Mouse (Mus musculus) intestine, embryonic 15.5 days (tissue): ENCODE results near the gene Mink1. TPM values are rescaled to one million over a fixed set of nuclear protein-coding genes. Genes with fewer than 3 reads are reported as not detected.

Experiments
- ATAC-seq: fragments of 200-750 bp; cut with Nextera tagmentation; 2 replicates; pipeline ENCODE4 v1.8.0; 2017; ENCODE audit warnings: moderate TSS enrichment, moderate library complexity
- H3K27ac ChIP-seq: fragments of 300-500 bp; sonication (generic); 2 replicates; pipeline ENCODE4 v1.5.1; 2015; ENCODE audit warnings: mild to moderate bottlenecking, inconsistent platforms
- H3K27me3 ChIP-seq: fragments of 300-500 bp; sonication (generic); replicated peaks from 2 replicates; pipeline ENCODE4 v1.6.1; 2015; ENCODE audit warnings: inconsistent platforms
- H3K36me3 ChIP-seq: fragments of 300-500 bp; sonication (generic); 2 replicates; pipeline ENCODE4 v1.6.1; 2015; ENCODE audit warnings: inconsistent platforms
- H3K4me1 ChIP-seq: fragments of 300-500 bp; sonication (generic); replicated peaks from 2 replicates; pipeline ENCODE4 v1.6.1; 2015; ENCODE audit warnings: inconsistent platforms
- H3K4me2 ChIP-seq: fragments of 300-500 bp; sonication (generic); replicated peaks from 2 replicates; pipeline ENCODE4 v1.6.1; 2015; ENCODE audit warnings: mild to moderate bottlenecking, inconsistent platforms
- H3K4me3 ChIP-seq: fragments of 300-500 bp; sonication (generic); replicated peaks from 2 replicates; pipeline ENCODE4 v1.5.1; 2015; ENCODE audit warnings: inconsistent platforms
- H3K9ac ChIP-seq: fragments of 300-500 bp; sonication (generic); 2 replicates; pipeline ENCODE4 v1.6.1; 2015; ENCODE audit warnings: inconsistent platforms
- H3K9me3 ChIP-seq: fragments of 300-500 bp; sonication (generic); 2 replicates; pipeline ENCODE4 v1.6.1; 2016; ENCODE audit warnings: inconsistent platforms
- WGBS: fragments of 180-500 bp; shearing (Covaris S2); methylation state at CpG from one replicate; pipeline ENCODE4 v1.1.7; 2015; 5-methylcytosine and 5-hydroxymethylcytosine counted together
- polyA plus RNA-seq: library from polyadenylated mRNA; unstranded; fragments of >200 nt; fragmentation: Nextera tagmentation; extraction: Ambion mirVana; gene quantifications from 2 replicates; pipeline ENCODE4 v1.2.1, GENCODE M21; 2015

The Mink1 gene
- polyA plus RNA-seq, 1 experiment from 2014 or later = 11.8 TPM

DNA sequence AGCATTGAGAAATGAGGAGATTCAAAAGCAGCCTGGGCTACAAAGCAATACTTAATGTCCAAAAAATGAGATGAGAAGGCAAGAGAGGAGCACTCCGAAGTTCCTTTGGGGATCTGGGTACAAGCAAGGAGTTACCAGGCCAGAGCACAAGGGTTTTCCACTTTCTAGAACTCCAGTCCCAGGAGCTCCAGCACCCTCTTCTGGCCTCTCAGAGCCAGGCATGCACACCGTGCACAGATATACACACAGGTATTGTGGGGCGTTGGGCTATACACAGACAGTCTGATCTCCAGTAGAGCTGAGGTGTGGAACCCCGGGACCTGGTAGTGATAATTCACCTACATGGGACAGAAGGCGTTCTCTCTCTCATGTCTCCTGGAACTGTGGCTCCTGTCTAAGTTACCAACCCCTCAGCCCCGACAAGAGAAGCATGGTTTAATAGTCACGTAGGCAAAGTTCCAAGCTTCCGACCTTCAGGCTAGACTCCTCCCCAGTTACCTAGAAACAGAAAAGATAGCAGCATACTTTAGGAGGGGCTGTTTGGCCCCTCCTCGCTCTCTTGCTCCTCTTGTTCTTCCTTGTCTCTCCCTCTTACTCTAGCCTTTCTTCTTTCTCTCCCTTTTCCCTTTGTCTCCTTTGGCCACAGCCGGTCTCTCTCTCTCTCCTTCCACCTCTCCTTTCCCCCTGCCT is 60.5 kb downstream of the Mink1 start:
- Histone ChIP-seq H3K9ac (no peak overlapping the region), H3K27me3 (no peaks in the 10 kb centered on the region), H3K9me3 (no peaks in the 10 kb centered on the region), H3K4me1 (peaks cover 6% of the 10 kb centered on the region; the same call in 1 of the 2 replicates), H3K4me3 (no peak overlapping the region), H3K4me2 (no peak overlapping the region; the same call in 1 of the 2 replicates), H3K36me3 (no peaks in the 10 kb centered on the region), H3K27ac (no peak overlapping the region)
- WGBS = 72% methylated on average over 10 of the region's 10 CpGs
- ATAC-seq = peak; percentile 51

DNA sequence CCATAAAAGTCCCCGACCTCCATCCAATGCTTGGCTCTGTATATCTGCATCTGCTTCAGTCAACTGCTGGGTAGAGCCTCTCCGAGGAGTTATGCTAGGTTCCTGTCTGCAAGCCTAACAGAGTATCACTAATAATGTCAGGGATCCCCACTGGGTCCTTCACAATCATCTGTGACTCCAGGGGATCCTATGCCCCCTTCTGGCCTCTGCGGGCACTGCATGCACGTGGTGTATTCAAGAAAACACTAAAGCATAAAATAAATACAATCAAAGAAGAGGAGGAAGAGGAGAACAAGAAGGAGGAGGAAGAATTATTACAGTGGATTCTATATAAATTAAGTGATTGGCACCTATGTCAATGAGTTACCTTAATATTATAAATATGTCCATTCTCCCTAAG is 62.8 kb downstream of the Mink1 start:
- 47% methylated on average over 4 of the region's 4 CpGs for whole genome bisulfite sequencing
- Histone ChIP-seq H3K9me3 (no peaks in the 10 kb centered on the region), H3K27me3 (no peaks in the 10 kb centered on the region), H3K27ac (no peak overlapping the region), H3K4me2 (no peak overlapping the region), H3K36me3 (no peaks in the 10 kb centered on the region), H3K4me1 (peaks cover 6% of the 10 kb centered on the region; the same call in 1 of the 2 replicates), H3K9ac (no peak overlapping the region), H3K4me3 (no peak overlapping the region)
- ATAC-seq = no peak

DNA sequence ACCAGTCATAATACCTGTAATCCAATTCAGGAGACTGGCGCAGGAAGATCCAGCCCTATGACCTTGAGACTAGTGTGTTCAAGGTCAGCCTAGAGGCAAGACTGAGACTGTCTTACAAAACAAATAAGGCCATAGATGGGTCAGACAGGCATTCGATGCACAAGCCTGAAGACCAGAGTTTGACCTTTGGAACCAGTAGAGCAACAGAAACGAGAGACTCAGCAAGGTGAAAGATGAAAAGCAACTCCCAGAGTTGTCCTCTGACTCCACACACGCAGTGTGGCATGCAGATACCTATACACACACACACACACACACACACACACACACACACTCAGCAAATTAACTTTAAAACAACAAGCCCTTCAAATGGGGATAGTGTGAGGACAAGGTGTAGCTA is 64.2 kb downstream of the Mink1 start:
- no peaks in the 10 kb centered on the region for H3K36me3 ChIP-seq
- H3K9ac ChIP-seq = no peak overlapping the region
- no peaks in the 10 kb centered on the region for H3K9me3 ChIP-seq
- ATAC-seq = no peak
- no peak overlapping the region for H3K4me2 ChIP-seq
- H3K27me3 ChIP-seq = no peaks in the 10 kb centered on the region
- H3K4me1 ChIP-seq = peaks cover 3% of the 10 kb centered on the region; the same call in 1 of the 2 replicates
- WGBS = 54% methylated on average over 4 of the region's 4 CpGs
- H3K4me3 ChIP-seq = no peak overlapping the region
- no peak overlapping the region for H3K27ac ChIP-seq

DNA sequence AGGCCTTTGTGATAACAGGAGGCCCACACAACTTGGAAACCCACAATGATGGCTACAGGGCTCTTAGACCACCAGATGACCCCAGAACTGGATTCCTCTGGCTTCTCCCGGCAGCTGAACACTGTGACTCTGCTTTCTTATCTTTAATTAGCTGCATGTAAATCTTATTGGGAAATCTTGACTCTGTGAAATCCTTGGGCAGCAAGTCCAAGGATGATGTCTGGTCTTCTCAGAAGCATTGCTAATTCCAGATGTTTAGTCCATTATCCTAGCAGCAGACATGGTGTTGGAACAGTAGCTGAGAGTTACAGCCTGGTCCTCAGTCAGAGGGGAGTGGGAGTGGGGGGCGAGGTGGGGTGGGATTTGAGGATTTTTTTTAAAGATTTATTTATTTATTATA is 65.8 kb downstream of the Mink1 start:
- Histone ChIP-seq H3K27me3 (no peaks in the 10 kb centered on the region), H3K9ac (no peak overlapping the region), H3K36me3 (no peaks in the 10 kb centered on the region), H3K4me3 (no peak overlapping the region), H3K9me3 (no peaks in the 10 kb centered on the region), H3K4me1 (no peaks in the 10 kb centered on the region), H3K4me2 (no peak overlapping the region), H3K27ac (no peak overlapping the region)
- WGBS = 60% methylated on average over 2 of the region's 2 CpGs
- no peak for ATAC-seq

DNA sequence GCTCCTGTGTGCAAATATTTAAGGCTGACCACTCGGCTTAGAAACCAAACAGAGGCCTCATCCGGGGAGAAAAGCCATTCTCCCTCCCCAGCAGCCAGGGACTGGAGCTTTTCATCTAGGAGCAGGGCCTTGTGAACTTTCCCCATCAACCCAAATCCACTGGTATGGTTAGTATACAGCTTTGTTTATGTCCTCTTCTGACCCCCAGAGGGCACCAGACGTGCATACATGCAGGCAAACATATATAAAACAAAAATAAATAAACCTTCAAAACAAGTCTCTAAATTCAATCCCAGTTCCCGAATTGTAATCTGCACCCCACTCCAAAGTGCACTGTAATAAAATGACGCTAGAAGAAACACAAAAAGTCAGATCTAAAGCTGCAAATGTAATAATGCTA is 66.9 kb downstream of the Mink1 start:
- no peak for ATAC-seq
- no peak overlapping the region for H3K9ac ChIP-seq
- no peaks in the 10 kb centered on the region for H3K36me3 ChIP-seq
- H3K4me1 ChIP-seq = no peaks in the 10 kb centered on the region
- H3K27ac ChIP-seq = no peak overlapping the region
- H3K4me2 ChIP-seq = no peak overlapping the region
- H3K27me3 ChIP-seq = no peaks in the 10 kb centered on the region
- 48% methylated on average over 5 of the region's 5 CpGs for WGBS
- H3K4me3 ChIP-seq = no peak overlapping the region
- H3K9me3 ChIP-seq = no peaks in the 10 kb centered on the region

DNA sequence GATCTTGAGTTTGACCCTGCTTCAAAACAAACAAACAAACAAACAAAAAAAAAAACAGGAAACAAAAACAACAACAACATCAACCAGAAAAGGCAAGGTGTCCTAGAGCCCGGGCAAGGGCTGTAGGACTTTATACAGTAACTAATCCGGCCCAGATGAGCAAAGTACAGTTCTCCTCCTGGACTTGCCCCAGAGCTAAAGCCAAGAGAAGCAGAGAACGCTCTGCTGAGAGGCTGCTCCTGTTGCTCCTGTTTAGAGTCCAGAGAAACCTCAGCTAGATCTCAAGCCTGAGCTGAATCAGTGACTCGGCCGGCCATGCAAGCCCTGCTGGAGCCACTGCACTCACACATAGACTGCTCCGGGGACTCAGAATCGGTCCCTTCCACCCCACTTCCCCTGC is 67.4 kb downstream of the Mink1 start:
- Histone ChIP-seq H3K27me3 (no peaks in the 10 kb centered on the region), H3K36me3 (no peaks in the 10 kb centered on the region)
- WGBS = 74% methylated on average over 7 of the region's 7 CpGs

DNA sequence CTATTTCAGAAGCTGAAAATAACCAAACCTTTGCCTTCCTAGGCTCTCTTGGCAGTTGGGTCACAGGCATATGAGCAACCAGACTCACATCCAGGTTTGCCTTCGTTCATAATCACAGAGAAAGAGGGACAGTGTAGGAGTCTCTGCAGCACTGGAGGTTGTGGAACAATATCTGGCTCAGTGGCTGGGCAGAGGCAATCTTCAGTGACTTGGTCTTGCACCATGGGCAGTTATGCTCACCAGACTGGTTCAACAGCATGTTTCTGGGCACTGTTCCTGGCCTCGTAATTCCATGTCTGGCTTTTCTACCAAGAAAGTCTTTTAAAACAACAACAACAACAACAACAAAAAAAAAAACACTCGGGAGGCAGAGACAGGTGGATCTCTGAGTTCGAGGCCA is 72.9 kb downstream of the Mink1 start:
- Histone ChIP-seq H3K4me3 (no peak overlapping the region), H3K36me3 (no peaks in the 10 kb centered on the region), H3K9ac (no peak overlapping the region), H3K4me2 (no peak overlapping the region), H3K27me3 (no peaks in the 10 kb centered on the region), H3K4me1 (no peaks in the 10 kb centered on the region), H3K9me3 (no peaks in the 10 kb centered on the region), H3K27ac (no peak overlapping the region)
- ATAC-seq = no peak
- 80% methylated on average over 4 of the region's 4 CpGs for WGBS

More for the DNA sequence above, 67.4 kb downstream of the Mink1 start:
- Histone ChIP-seq H3K4me3 (no peak overlapping the region), H3K4me1 (no peaks in the 10 kb centered on the region), H3K9me3 (no peaks in the 10 kb centered on the region), H3K4me2 (no peak overlapping the region), H3K27ac (no peak overlapping the region), H3K9ac (no peak overlapping the region)
- ATAC-seq = peak; percentile 47; the same call in 1 of the 2 replicates

DNA sequence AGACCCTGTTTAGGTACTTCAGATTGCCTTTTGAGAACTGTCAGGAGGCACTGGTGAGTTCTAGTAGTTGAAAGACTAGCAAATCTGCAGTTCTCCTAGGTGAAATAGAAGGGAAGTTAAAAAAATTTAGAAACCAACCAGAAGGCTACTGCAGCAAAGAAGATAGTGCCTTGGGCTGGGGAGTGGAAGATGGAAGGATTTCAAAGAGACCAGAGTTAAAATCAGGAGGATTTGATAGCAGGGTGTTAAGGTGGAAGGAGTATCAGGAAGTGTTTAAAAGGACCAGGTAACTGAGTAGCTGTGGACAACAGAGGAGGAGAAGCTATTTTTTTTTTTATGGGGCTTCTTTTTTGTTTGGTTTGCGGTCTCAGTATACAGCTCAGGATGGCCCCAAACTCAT is 75.1 kb downstream of the Mink1 start:
- Histone ChIP-seq H3K4me3 (no peak overlapping the region), H3K27me3 (no peaks in the 10 kb centered on the region), H3K9ac (no peak overlapping the region), H3K4me2 (no peak overlapping the region), H3K27ac (no peak overlapping the region), H3K4me1 (no peaks in the 10 kb centered on the region), H3K36me3 (no peaks in the 10 kb centered on the region), H3K9me3 (no peaks in the 10 kb centered on the region)
- 77% methylated on average over 1 of the region's 1 CpGs for WGBS
- ATAC-seq = no peak

DNA sequence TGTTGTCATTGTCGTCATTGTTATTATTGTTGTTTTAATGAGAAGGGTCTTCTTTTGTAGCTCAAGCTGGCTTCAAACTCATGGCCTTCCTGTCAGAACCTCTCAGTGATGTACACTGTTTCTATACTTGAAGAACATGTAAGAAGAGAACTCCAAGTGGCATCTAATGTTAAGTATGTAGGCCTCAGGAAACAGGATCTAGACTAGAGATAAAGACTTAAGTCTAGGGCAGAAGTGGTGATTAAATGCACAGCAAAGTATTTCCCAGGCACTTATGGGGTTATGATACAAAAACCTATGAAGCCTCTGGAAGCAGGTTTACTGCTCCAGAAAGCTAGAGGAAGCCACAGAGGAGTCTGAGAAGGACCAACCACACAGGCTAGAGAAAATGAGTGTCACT is 75.6 kb downstream of the Mink1 start:
- no peak overlapping the region for H3K9ac ChIP-seq
- no peaks in the 10 kb centered on the region for H3K9me3 ChIP-seq
- H3K27me3 ChIP-seq = no peaks in the 10 kb centered on the region
- no peaks in the 10 kb centered on the region for H3K4me1 ChIP-seq
- no peak overlapping the region for H3K4me3 ChIP-seq
- ATAC-seq = no peak
- H3K4me2 ChIP-seq = no peak overlapping the region
- no peaks in the 10 kb centered on the region for H3K36me3 ChIP-seq
- WGBS = 81% methylated on average over 1 of the region's 1 CpGs
- H3K27ac ChIP-seq = no peak overlapping the region

DNA sequence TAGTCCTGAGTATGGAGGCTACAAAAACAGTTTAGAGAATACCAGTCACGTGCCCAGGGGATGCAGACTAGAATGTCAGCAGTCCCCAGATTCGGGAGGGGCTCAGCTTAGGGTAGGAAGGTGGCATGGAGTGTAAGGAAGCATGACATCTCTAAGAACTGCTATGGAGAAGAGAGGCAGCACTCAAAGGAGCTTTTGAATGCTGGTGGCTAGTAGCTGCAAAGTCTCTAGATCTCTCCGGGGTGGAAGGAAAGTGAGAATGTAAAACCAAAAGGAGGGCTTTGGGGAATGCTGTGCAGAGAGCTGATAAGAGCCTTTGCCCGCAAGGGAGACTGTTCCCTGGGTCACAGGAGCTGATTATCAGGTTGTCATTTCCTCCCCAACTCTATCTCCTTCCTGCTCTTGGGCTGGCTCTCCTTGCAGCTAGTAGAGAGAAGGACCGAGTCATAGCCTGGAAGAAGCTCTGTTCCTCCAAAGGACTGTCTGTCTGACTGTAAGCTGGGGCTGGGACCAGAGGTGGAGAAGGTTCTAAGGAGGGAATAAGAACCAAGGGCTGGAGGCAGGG is 76.1 kb downstream of the Mink1 start, which contains the start of gene Gp1ba:
Gene Gp1ba (plus strand): TSS at position 409 of the 565 bp plus-strand sequence.
- H3K27ac ChIP-seq = no peak within 1 kb of the TSS
- no peak within 1 kb of the TSS for H3K4me2 ChIP-seq
- H3K4me1 ChIP-seq = no peaks in the 10 kb centered on the region
- H3K36me3 ChIP-seq = no peaks in the 10 kb centered on the region
- peak; percentile 31; the same call in 1 of the 2 replicates for ATAC-seq
- no peak within 1 kb of the TSS for H3K9ac ChIP-seq
- 28% methylated on average over 5 of the region's 5 CpGs for WGBS
- H3K9me3 ChIP-seq = no peaks in the 10 kb centered on the region
- H3K27me3 ChIP-seq = no peaks in the 10 kb centered on the region
- no peak within 1 kb of the TSS for H3K4me3 ChIP-seq

DNA sequence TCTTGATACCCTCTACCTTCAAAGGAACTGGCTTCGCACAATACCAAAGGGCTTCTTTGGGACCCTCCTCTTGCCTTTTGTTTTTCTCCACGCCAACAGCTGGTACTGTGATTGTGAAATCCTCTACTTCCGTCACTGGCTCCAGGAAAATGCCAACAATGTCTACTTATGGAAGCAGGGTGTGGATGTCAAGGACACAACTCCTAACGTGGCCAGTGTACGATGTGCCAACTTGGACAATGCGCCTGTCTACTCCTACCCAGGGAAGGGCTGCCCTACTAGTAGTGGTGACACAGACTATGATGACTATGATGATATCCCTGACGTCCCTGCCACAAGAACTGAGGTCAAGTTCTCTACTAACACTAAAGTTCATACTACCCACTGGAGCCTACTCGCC is 77.3 kb downstream of the Mink1 start:
- WGBS = 84% methylated on average over 8 of the region's 8 CpGs
- no peak for ATAC-seq

DNA sequence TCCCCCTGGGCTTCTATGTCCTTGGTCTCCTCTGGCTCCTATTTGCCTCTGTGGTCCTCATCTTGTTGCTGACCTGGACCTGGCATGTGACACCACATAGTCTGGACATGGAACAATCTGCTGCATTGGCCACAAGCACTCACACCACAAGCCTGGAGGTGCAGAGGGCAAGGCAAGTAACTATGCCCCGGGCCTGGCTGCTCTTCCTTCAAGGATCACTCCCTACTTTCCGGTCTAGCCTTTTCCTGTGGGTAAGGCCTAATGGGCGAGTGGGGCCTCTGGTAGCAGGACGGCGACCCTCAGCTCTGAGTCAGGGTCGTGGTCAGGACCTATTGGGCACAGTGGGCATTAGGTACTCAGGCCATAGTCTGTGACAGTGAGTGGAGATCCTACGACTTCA is 78.6 kb downstream of the Mink1 start:
- Histone ChIP-seq H3K9ac (no peak overlapping the region), H3K36me3 (peaks cover 8% of the 10 kb centered on the region), H3K4me2 (no peak overlapping the region), H3K4me3 (no peak overlapping the region), H3K27ac (no peak overlapping the region), H3K9me3 (no peaks in the 10 kb centered on the region), H3K4me1 (peaks cover 11% of the 10 kb centered on the region), H3K27me3 (no peaks in the 10 kb centered on the region)
- ATAC-seq = no peak
- WGBS = 82% methylated on average over 7 of the region's 7 CpGs

More for the DNA sequence above, 77.3 kb downstream of the Mink1 start:
- no peak overlapping the region for H3K9ac ChIP-seq
- H3K4me2 ChIP-seq = no peak overlapping the region
- no peaks in the 10 kb centered on the region for H3K9me3 ChIP-seq
- no peak overlapping the region for H3K4me3 ChIP-seq
- H3K27me3 ChIP-seq = no peaks in the 10 kb centered on the region
- no peak overlapping the region for H3K27ac ChIP-seq
- H3K4me1 ChIP-seq = no peaks in the 10 kb centered on the region
- peaks cover 8% of the 10 kb centered on the region for H3K36me3 ChIP-seq

DNA sequence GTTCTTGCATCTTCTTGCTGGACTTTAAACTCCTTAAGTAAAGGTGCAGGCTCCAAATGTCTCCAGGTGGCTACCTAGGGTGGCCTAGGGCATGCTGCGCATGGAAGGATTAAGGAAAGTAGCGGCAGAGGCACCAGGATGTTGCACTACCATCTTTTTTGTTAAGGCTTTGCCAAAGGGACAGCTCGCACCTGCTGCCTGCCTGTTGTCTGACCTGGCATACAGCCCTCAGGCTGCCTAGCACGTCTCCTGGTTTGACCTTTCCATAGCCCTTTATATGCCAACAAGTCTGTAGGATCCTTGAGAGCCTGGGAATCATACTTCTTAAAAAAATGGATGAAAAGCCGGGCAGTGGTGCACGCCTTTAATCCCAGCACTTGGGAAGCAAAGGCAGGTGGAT is 80.4 kb downstream of the Mink1 start:
- no peak overlapping the region for H3K27ac ChIP-seq
- H3K4me2 ChIP-seq = no peak overlapping the region
- H3K27me3 ChIP-seq = no peaks in the 10 kb centered on the region
- H3K36me3 ChIP-seq = peaks cover 8% of the 10 kb centered on the region
- no peaks in the 10 kb centered on the region for H3K9me3 ChIP-seq
- 93% methylated on average over 6 of the region's 6 CpGs for WGBS
- peaks cover 12% of the 10 kb centered on the region for H3K4me1 ChIP-seq
- ATAC-seq = no peak
- H3K4me3 ChIP-seq = no peak overlapping the region
- no peak overlapping the region for H3K9ac ChIP-seq
